Comparison of ENCODE assay signal across 16 mouse cellular contexts in the genomic region with DNA sequence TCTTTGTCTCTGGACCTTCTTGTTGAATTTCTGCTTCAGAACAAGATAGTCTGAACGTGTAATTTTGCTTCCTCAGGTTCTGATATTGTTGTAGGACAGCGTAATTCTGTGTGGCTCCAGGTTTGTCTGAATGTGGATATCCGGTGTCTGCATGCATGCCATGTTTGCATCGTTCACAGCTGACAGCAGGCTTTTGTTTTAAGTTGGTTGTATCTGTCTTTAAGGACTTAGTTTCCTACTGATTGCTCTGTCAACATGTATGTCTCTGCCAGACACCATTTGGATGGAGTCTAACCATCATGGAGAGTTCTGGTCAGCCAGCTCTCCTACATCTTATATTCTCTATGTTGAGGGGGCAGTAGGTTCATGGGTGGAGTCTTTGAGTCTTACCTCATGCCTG. TPM values are rescaled to one million over a fixed set of nuclear protein-coding genes. Genes with fewer than 3 reads are reported as not detected.
DNase-seq lines count a peak whose midpoint lies in the region; ATAC-seq and TF ChIP-seq lines count a peak whose summit lies in the region.
"Had no signal": no experiment of that assay in that cellular context is flagged by ENCODE, and none has a peak within 500 bp of the region (broad histone marks: within the 10 kb centered on the region; RNA-seq: fewer than 3 reads in every experiment).

No protein-coding gene starts in this region.

- H3K9ac ChIP-seq in kidney, embryonic 14.5 days (ENCODE audit: low read depth, low read length), result no peak overlapping the region
- H3K9ac ChIP-seq in embryonic facial prominence, embryonic 14.5 days (ENCODE audit: low read depth, low read length), result peak overlapping the region; percentile 89
- H3K9ac ChIP-seq in stomach, embryonic 14.5 days (replicated peaks; ENCODE audit: low read depth, low read length), result no peak overlapping the region
- H3K9ac ChIP-seq: liver, postnatal 0 days; midbrain, embryonic 12.5 days had no signal

- intact Hi-C loops in gastrocnemius, adult 2 months (cut with DNase I), result no loop called here
- intact Hi-C loops in gastrocnemius, postnatal 14 days (cut with DNase I; ENCODE audit: low total_unique reads), result no loop called here

- DNase-seq in gastrocnemius, adult 2 months, result no peak
- DNase-seq in gastrocnemius, postnatal 14 days, result no peak
- no peak for DNase-seq in kidney, adult 8-10 months
- DNase-seq in embryonic facial prominence, embryonic 14.5 days (ENCODE audit: low spot score), result no peak
- DNase-seq in thymus, adult 18-20 months, result no peak
- DNase-seq in cerebellum, postnatal 14 days, result no peak
- DNase-seq: adrenal gland, adult 8-10 months; cerebellum, adult 2 months; kidney, postnatal 36 days; liver, postnatal 0 days; lung, postnatal 36 days had no signal

- H3K4me3 ChIP-seq in gastrocnemius, adult 2 months, result peak overlapping the region; percentile 15; the same call in 1 of the 2 replicates
- H3K4me3 ChIP-seq in kidney, embryonic 14.5 days (ENCODE audit: low read length), result no peak overlapping the region
- peak overlapping the region; percentile 66 for H3K4me3 ChIP-seq in embryonic facial prominence, embryonic 14.5 days (ENCODE audit: low read depth, low read length)
- H3K4me3 ChIP-seq in stomach, embryonic 14.5 days (ENCODE audit: low read depth, low read length), result peak overlapping the region; percentile 58; the same call in 1 of the 2 replicates
- H3K4me3 ChIP-seq: forebrain, embryonic 10.5 days; midbrain, embryonic 12.5 days; myocyte had no signal

- H3K9me3 ChIP-seq in kidney, embryonic 14.5 days (ENCODE audit: control insufficient read depth, low read length), result no peaks in the 10 kb centered on the region
- H3K9me3 ChIP-seq in embryonic facial prominence, embryonic 14.5 days (ENCODE audit: control insufficient read depth, low read length), result no peaks in the 10 kb centered on the region
- no peaks in the 10 kb centered on the region for H3K9me3 ChIP-seq in stomach, embryonic 14.5 days (ENCODE audit: control insufficient read depth, low read depth, low read length)
- H3K9me3 ChIP-seq: forebrain, embryonic 10.5 days; midbrain, embryonic 12.5 days had no signal

- peaks cover 14% of the 10 kb centered on the region for H3K4me1 ChIP-seq in kidney, embryonic 14.5 days (ENCODE audit: control insufficient read depth, insufficient read depth, low read length)
- peaks cover 10% of the 10 kb centered on the region for H3K4me1 ChIP-seq in embryonic facial prominence, embryonic 14.5 days (ENCODE audit: control insufficient read depth, insufficient read depth, low read length)
- H3K4me1 ChIP-seq in stomach, embryonic 14.5 days (ENCODE audit: control insufficient read depth, insufficient read depth, low read length), result peaks cover 38% of the 10 kb centered on the region

- H3K27me3 ChIP-seq in kidney, embryonic 14.5 days (ENCODE audit: control insufficient read depth, insufficient read depth, low read length), result peaks cover 56% of the 10 kb centered on the region
- H3K27me3 ChIP-seq in embryonic facial prominence, embryonic 14.5 days (replicated peaks; ENCODE audit: control insufficient read depth, insufficient read depth, low read length), result peaks cover 82% of the 10 kb centered on the region
- no peaks in the 10 kb centered on the region for H3K27me3 ChIP-seq in stomach, embryonic 14.5 days (ENCODE audit: control insufficient read depth, insufficient read depth, low read length)

- H3K27ac ChIP-seq in gastrocnemius, adult 2 months, result no peak overlapping the region
- H3K27ac ChIP-seq in kidney, embryonic 14.5 days (ENCODE audit: low read depth, low read length), result no peak overlapping the region
- peak overlapping the region; percentile 92 for H3K27ac ChIP-seq in embryonic facial prominence, embryonic 14.5 days (replicated peaks; ENCODE audit: low read depth, low read length)
- H3K27ac ChIP-seq in stomach, embryonic 14.5 days (ENCODE audit: low read length), result no peak overlapping the region
- H3K27ac ChIP-seq: forebrain, embryonic 10.5 days; midbrain, embryonic 12.5 days had no signal

- peak overlapping the region; percentile 55; the same call in 1 of the 2 replicates for H3K4me2 ChIP-seq in kidney, embryonic 14.5 days (replicated peaks; ENCODE audit: low read depth, low read length)
- H3K4me2 ChIP-seq in embryonic facial prominence, embryonic 14.5 days (ENCODE audit: low read depth, low read length), result peak overlapping the region; percentile 66
- H3K4me2 ChIP-seq in stomach, embryonic 14.5 days (replicated peaks; ENCODE audit: low read depth, low read length), result peak overlapping the region; percentile 53
- H3K4me2 ChIP-seq: midbrain, embryonic 12.5 days had no signal

- no peak for ATAC-seq in kidney, embryonic 14.5 days (ENCODE audit: low FRiP score, low TSS enrichment)
- no peak for ATAC-seq in embryonic facial prominence, embryonic 14.5 days (ENCODE audit: low read depth)
- no peak for ATAC-seq in stomach, embryonic 14.5 days (ENCODE audit: insufficient number of reproducible peaks, insufficient read depth, low FRiP score, low read depth)
- ATAC-seq: liver, postnatal 0 days had no signal

- no peaks in the 10 kb centered on the region; the same call in 1 of the 2 replicates for H3K36me3 ChIP-seq in kidney, embryonic 14.5 days (ENCODE audit: control insufficient read depth, insufficient read depth, low read length)
- H3K36me3 ChIP-seq in embryonic facial prominence, embryonic 14.5 days (ENCODE audit: control insufficient read depth, insufficient read depth, low read length), result peaks cover 4% of the 10 kb centered on the region; the same call in 1 of the 2 replicates
- peaks cover 3% of the 10 kb centered on the region; the same call in 1 of the 2 replicates for H3K36me3 ChIP-seq in stomach, embryonic 14.5 days (ENCODE audit: control insufficient read depth, insufficient read depth, low read length)
- H3K36me3 ChIP-seq: forebrain, embryonic 10.5 days; midbrain, embryonic 12.5 days had no signal

- TF ChIP-seq CTCF in gastrocnemius, adult 2 months (IDR thresholded peaks at IDR 0.05), result no peak

- 31% methylated on average over 4 of the region's 4 CpGs for WGBS in kidney, embryonic 14.5 days
- WGBS in embryonic facial prominence, embryonic 14.5 days, result 19% methylated on average over 4 of the region's 4 CpGs
- whole genome bisulfite sequencing in stomach, embryonic 14.5 days, result 45% methylated on average over 4 of the region's 4 CpGs

RNA-seq across cellular contexts. Expression of a gene that starts 8.7 kb away (rescaled TPM):
- 1 to 10 TPM; 2.7 to 4.2 TPM for total RNA-seq in gastrocnemius, adult 2 months (2021)
- total RNA-seq in gastrocnemius, postnatal 14 days (2021), result 1 to 10 TPM; 3.6 to 4.4 TPM
- polyA plus RNA-seq in kidney, embryonic 14.5 days (2014; fragmentation: Nextera tagmentation; extraction: Ambion mirVana), result 35.0 and 47.2 TPM in 2 replicates
- polyA plus RNA-seq in embryonic facial prominence, embryonic 14.5 days (2014; fragmentation: Nextera tagmentation; extraction: Ambion mirVana), result 66.1 and 88.3 TPM in 2 replicates
- polyA plus RNA-seq in stomach, embryonic 14.5 days (2014; fragmentation: Nextera tagmentation; extraction: Ambion mirVana), result 80.6 and 84.6 TPM in 2 replicates
